Mouse (Mus musculus): ENCODE measurements at regions not wholly inside any gene's neighbourhood (a gene's known extent, or its start where the extent isn't known, plus 50 kb on each side); places are given as distances from the start of the nearest gene placed in this dataset.

GRCm38 (mm10) chr5:33517625-33518024, 83.8 kb upstream of the Nkx1-1 start:
- H3K4me2 ChIP-seq (ENCODE audit: low read depth): no peak overlapping the region
- H3K4me3 ChIP-seq: no peak overlapping the region
- no peaks in the 10 kb centered on the region for H3K36me3 ChIP-seq (ENCODE audit: control insufficient read depth, insufficient read depth)
- H3ac ChIP-seq (ENCODE audit: control insufficient read depth, insufficient read length): no peak overlapping the region
- H3K27me3 ChIP-seq (ENCODE audit: control insufficient read depth, insufficient read depth, insufficient read length): peaks cover 82% of the 10 kb centered on the region
- TF ChIP-seq TCF3 (IDR thresholded peaks at IDR 0.05; ENCODE audit: insufficient read length, low read depth) (no peak), MAX (IDR thresholded peaks at IDR 0.05; ENCODE audit: low read depth) (no peak), MYOD1 (IDR thresholded peaks at IDR 0.05; ENCODE audit: control insufficient read depth in 1 of 3, insufficient read length in 2 of 3, low read depth in 2 of 3) (no peak), POLR2A (IDR thresholded peaks at IDR 0.05; ENCODE audit: insufficient read length, low read depth) (no peak), E2F4 (IDR thresholded peaks at IDR 0.05; ENCODE audit: insufficient read depth) (no peak), USF1 (IDR thresholded peaks at IDR 0.05; ENCODE audit: low read depth) (no peak), SRF (IDR thresholded peaks at IDR 0.05; ENCODE audit: control insufficient read depth, insufficient read length, low read depth) (no peak), REST (IDR thresholded peaks at IDR 0.05; ENCODE audit: insufficient read depth, insufficient read length) (no peak), MYOG (IDR thresholded peaks at IDR 0.05; ENCODE audit: control insufficient read depth in 1 of 3, insufficient read depth in 1 of 3, insufficient read length in 2 of 3, low read depth in 2 of 3) (no peak), TCF12 (IDR thresholded peaks at IDR 0.05; ENCODE audit: insufficient read depth, poor library complexity, severe bottlenecking) (no peak), POLR2AphosphoS2 (IDR thresholded peaks at IDR 0.05; ENCODE audit: insufficient read length, low read depth) (no peak), CEBPB (IDR thresholded peaks at IDR 0.05; ENCODE audit: insufficient read depth, poor library complexity, severe bottlenecking) (no peak)
- no peaks in the 10 kb centered on the region for H3K79me2 ChIP-seq (ENCODE audit: control insufficient read depth, insufficient read depth)

- H3K36me3 ChIP-seq (ENCODE audit: control insufficient read depth, insufficient read depth): no peaks in the 10 kb centered on the region
- H3K27me3 ChIP-seq (ENCODE audit: control insufficient read depth, insufficient read depth, insufficient read length): peaks cover 83% of the 10 kb centered on the region
- TF ChIP-seq TCF3 (IDR thresholded peaks at IDR 0.05; ENCODE audit: insufficient read length, low read depth) (no peak), MAX (IDR thresholded peaks at IDR 0.05; ENCODE audit: low read depth) (no peak), REST (IDR thresholded peaks at IDR 0.05; ENCODE audit: insufficient read depth, insufficient read length) (no peak), MYOD1 (IDR thresholded peaks at IDR 0.05; ENCODE audit: control insufficient read depth in 1 of 3, insufficient read length in 2 of 3, low read depth in 2 of 3) (no peak), MYOG (IDR thresholded peaks at IDR 0.05; ENCODE audit: control insufficient read depth in 1 of 3, insufficient read depth in 1 of 3, insufficient read length in 2 of 3, low read depth in 2 of 3) (no peak), POLR2AphosphoS2 (IDR thresholded peaks at IDR 0.05; ENCODE audit: insufficient read length, low read depth) (no peak), SRF (IDR thresholded peaks at IDR 0.05; ENCODE audit: control insufficient read depth, insufficient read length, low read depth) (no peak), CEBPB (IDR thresholded peaks at IDR 0.05; ENCODE audit: insufficient read depth, poor library complexity, severe bottlenecking) (no peak), TCF12 (IDR thresholded peaks at IDR 0.05; ENCODE audit: insufficient read depth, poor library complexity, severe bottlenecking) (no peak), USF1 (IDR thresholded peaks at IDR 0.05; ENCODE audit: low read depth) (no peak), POLR2A (IDR thresholded peaks at IDR 0.05; ENCODE audit: insufficient read length, low read depth) (no peak), E2F4 (IDR thresholded peaks at IDR 0.05; ENCODE audit: insufficient read depth) (no peak)
- no peaks in the 10 kb centered on the region for H3K79me2 ChIP-seq (ENCODE audit: control insufficient read depth, insufficient read depth)
- no peak overlapping the region for H3K4me3 ChIP-seq
- H3ac ChIP-seq (ENCODE audit: control insufficient read depth, insufficient read length): no peak overlapping the region
- no peak overlapping the region for H3K4me2 ChIP-seq (ENCODE audit: low read depth)
These were observed 82.4 kb upstream of the Nkx1-1 start for GRCm38 (mm10) chr5:33516211-33516610.

GRCm38 (mm10) chr5:33512253-33512884, 78.6 kb upstream of the Nkx1-1 start:
- Histone ChIP-seq H3K79me2 (ENCODE audit: control insufficient read depth, insufficient read depth) (no peaks in the 10 kb centered on the region), H3K4me2 (ENCODE audit: low read depth) (no peak overlapping the region), H3K4me3 (no peak overlapping the region), H3K36me3 (ENCODE audit: control insufficient read depth, insufficient read depth) (no peaks in the 10 kb centered on the region), H3ac (ENCODE audit: control insufficient read depth, insufficient read length) (no peak overlapping the region), H3K27me3 (ENCODE audit: control insufficient read depth, insufficient read depth, insufficient read length) (peaks cover 84% of the 10 kb centered on the region)
- TF ChIP-seq USF1 (IDR thresholded peaks at IDR 0.05; ENCODE audit: low read depth) (no peak), CEBPB (IDR thresholded peaks at IDR 0.05; ENCODE audit: insufficient read depth, poor library complexity, severe bottlenecking) (no peak), E2F4 (IDR thresholded peaks at IDR 0.05; ENCODE audit: insufficient read depth) (no peak)

- TF ChIP-seq POLR2A (IDR thresholded peaks at IDR 0.05; ENCODE audit: insufficient read length, low read depth) (no peak), E2F4 (IDR thresholded peaks at IDR 0.05; ENCODE audit: insufficient read depth) (no peak), CEBPB (IDR thresholded peaks at IDR 0.05; ENCODE audit: insufficient read depth, poor library complexity, severe bottlenecking) (no peak), MYOD1 (IDR thresholded peaks at IDR 0.05; ENCODE audit: control insufficient read depth in 1 of 3, insufficient read length in 2 of 3, low read depth in 2 of 3) (no peak), MAX (IDR thresholded peaks at IDR 0.05; ENCODE audit: low read depth) (no peak), POLR2AphosphoS2 (IDR thresholded peaks at IDR 0.05; ENCODE audit: insufficient read length, low read depth) (no peak), TCF12 (IDR thresholded peaks at IDR 0.05; ENCODE audit: insufficient read depth, poor library complexity, severe bottlenecking) (no peak), USF1 (IDR thresholded peaks at IDR 0.05; ENCODE audit: low read depth) (no peak), MYOG (IDR thresholded peaks at IDR 0.05; ENCODE audit: control insufficient read depth in 1 of 3, insufficient read depth in 1 of 3, insufficient read length in 2 of 3, low read depth in 2 of 3) (no peak), TCF3 (IDR thresholded peaks at IDR 0.05; ENCODE audit: insufficient read length, low read depth) (no peak), REST (IDR thresholded peaks at IDR 0.05; ENCODE audit: insufficient read depth, insufficient read length) (no peak), SRF (IDR thresholded peaks at IDR 0.05; ENCODE audit: control insufficient read depth, insufficient read length, low read depth) (no peak)
- H3K4me2 ChIP-seq (ENCODE audit: low read depth): no peak overlapping the region
- H3K79me2 ChIP-seq (ENCODE audit: control insufficient read depth, insufficient read depth): no peaks in the 10 kb centered on the region
- no peak overlapping the region for H3K4me3 ChIP-seq
- peaks cover 83% of the 10 kb centered on the region for H3K27me3 ChIP-seq (ENCODE audit: control insufficient read depth, insufficient read depth, insufficient read length)
- no peaks in the 10 kb centered on the region for H3K36me3 ChIP-seq (ENCODE audit: control insufficient read depth, insufficient read depth)
- no peak overlapping the region for H3ac ChIP-seq (ENCODE audit: control insufficient read depth, insufficient read length)
These were observed 77.9 kb upstream of the Nkx1-1 start for GRCm38 (mm10) chr5:33511529-33512252.
